1 mouse cellular context compared by ENCODE assay signal in the genomic region with DNA sequence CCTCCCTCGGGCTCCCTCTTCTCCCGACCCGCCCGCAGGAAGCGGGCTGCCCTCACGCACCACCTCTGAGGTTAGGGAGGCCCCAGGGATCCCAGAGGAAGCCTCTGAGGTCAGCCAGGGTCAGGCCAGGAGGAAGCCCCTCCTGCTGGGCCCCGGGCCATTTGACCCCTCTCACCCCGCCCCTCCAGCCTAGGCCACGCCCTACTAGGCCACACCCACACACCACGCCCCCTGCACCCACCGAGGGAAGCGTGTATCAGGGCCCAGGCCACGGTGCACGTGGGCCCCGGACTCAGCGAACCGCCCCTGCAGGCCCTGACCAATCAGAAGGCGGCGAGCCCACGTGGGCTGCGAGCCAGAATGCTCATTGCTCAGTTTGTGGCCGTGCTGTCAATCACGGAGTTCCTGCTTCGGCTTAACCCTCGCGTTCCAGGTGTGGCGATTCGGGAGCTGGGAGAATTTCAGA.
TF ChIP-seq lines count a peak whose summit lies in the region.

TSS of gene Tle6 (minus strand) at position 336 of the 466 bp plus-strand sequence.

TF ChIP-seq in MEL, 35 proteins besides CTCF, POLR2A, EP300 and RAD21 (continued from another document):
- TF ChIP-seq NELFE (IDR thresholded peaks at IDR 0.05; ENCODE audit: low read depth, low read length) = peak; percentile 7; the same call in 1 of the 2 replicates
TF ChIP-seq in MEL: peak in this region for 15.
